Mouse (Mus musculus): ENCODE results near the gene Aspscr1. TPM values are rescaled to one million over a fixed set of nuclear protein-coding genes. Genes with fewer than 3 reads are reported as not detected.

Aspscr1 gene
- total and polyA plus RNA-seq, 3 experiments, result 35.2 to 38.6 (median 38.3) TPM

DNA sequence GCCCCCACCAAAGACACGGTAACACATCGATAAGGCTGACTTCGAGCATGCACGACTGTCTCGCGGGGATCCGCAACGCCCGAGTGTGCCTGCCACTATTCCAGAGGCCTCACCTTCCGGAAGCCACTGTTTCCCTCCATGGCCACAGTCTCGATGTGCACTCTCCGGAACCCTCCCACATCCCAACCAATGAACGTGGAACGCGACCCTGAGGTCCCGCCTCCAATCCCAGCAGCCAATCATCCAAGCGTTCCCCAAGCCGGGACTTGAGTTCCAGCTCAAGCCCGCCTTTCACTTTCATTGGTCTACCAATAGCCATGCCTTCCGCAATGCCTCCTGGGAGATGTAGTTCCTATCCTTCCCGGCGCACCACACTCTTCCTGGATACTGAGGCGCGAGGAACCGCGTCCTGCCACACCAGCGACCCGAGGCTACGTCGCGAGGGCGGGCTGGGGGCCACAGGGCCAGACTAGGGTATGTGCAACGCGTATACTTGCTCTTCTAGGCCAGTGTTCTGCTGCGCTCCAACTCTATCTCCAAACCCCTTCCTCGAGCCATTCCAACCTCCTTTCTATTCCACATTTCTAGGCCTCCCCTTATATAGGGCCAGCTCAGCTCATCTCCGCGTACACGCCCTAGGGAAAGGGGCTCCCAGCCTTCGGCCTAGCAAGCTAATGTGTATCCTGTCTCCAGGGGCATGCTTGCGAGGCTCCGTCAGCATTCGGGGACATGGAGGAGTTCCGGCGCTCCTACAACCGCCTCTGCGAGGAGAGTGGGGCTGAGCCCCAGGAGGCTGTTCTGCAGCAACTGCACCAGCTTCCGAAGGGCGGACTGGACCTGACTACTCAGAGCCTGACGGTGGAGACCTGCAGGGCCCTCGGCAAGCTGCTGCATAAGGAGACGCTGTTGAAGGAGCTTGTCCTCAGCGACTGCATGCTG lies 41.1 kb downstream of the Aspscr1 start, which contains the start of the genes Cenpx and Lrrc45:
Gene Cenpx (minus strand): TSS at position 159 of the 939 bp plus-strand sequence.
Gene Lrrc45 (plus strand): TSS at position 346 of the 939 bp plus-strand sequence.
- no peaks in the 10 kb centered on the region for H3K27me3 ChIP-seq (ENCODE audit: control insufficient read depth, insufficient read depth, low read length)
- no peaks in the 10 kb centered on the region for H3K36me3 ChIP-seq (ENCODE audit: control insufficient read depth, insufficient read depth, low read length)

DNA sequence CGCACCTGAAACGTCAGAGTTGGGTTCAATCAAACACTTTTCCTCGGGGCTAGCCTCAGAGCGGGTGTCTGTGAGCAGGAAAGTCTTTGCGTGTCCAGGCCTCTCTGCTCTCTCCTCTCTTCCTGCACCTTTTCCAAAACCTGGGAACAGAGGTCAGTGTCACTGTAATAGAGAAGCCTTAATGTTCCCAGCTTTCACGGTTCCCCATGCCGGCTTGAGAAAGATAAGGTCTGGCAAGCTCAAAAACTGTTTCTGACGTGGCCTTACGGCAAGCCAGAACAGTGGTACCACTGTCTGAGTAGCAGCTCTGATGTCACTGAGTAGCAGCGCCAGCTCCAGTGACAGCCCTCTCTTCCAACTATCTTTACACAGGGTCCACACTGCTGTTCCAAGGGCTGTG lies 41.8 kb downstream of the Aspscr1 start:
- H3K9ac ChIP-seq (ENCODE audit: low read depth, low read length), result no peak overlapping the region
- WGBS, result 39% methylated on average over 10 of the region's 10 CpGs
- TF ChIP-seq POLR2A (IDR thresholded peaks at IDR 0.05; ENCODE audit: insufficient read depth, low read depth, low read length) (no peak), EP300 (IDR thresholded peaks at IDR 0.05; ENCODE audit: insufficient read depth, low read depth, low read length) (no peak), CTCF (IDR thresholded peaks at IDR 0.05) (no peak)
- H3K79me2 ChIP-seq (replicated peaks; ENCODE audit: control insufficient read depth, insufficient read depth, low read length), result no peaks in the 10 kb centered on the region
- DNase-seq, result no peak
- no peaks in the 10 kb centered on the region for H3K36me3 ChIP-seq (ENCODE audit: control insufficient read depth, insufficient read depth, low read length)
- H3K27me3 ChIP-seq (ENCODE audit: control insufficient read depth, insufficient read depth, low read length), result no peaks in the 10 kb centered on the region
- peak overlapping the region; percentile 65 for H3K4me3 ChIP-seq
- H3K27ac ChIP-seq, result no peak overlapping the region
- intact Hi-C loops (cut with DNase I), result loop anchor here (5.0 kb wide), 1 partner anchor 132 kb away; the partner anchor contains the start of gene Arhgdia
- peaks cover 5% of the 10 kb centered on the region; the same call in 1 of the 2 replicates for H3K4me1 ChIP-seq (ENCODE audit: control insufficient read depth, insufficient read depth, low read length)

More for the DNA sequence above, 41.1 kb downstream of the Aspscr1 start, which contains the start of the genes Cenpx and Lrrc45:
- peaks cover 5% of the 10 kb centered on the region; the same call in 1 of the 2 replicates for H3K4me1 ChIP-seq (ENCODE audit: control insufficient read depth, insufficient read depth, low read length)
- H3K4me3 ChIP-seq, result peak within 1 kb of the TSS; percentile 65
- intact Hi-C loops (cut with DNase I), result loop anchor here (2.0 to 5.0 kb wide), 4 partner anchors 89 to 225 kb away; partner anchors contain the start of genes Arhgdia and Sirt7
- TF ChIP-seq POLR2A (IDR thresholded peaks at IDR 0.05; ENCODE audit: insufficient read depth, low read depth, low read length) (peak; percentile 88), EP300 (IDR thresholded peaks at IDR 0.05; ENCODE audit: insufficient read depth, low read depth, low read length) (0 out of 2 replicates have a peak, but pooled peaks have one; percentile 41), CTCF (IDR thresholded peaks at IDR 0.05) (no peak)
- no peaks in the 10 kb centered on the region for H3K79me2 ChIP-seq (replicated peaks; ENCODE audit: control insufficient read depth, insufficient read depth, low read length)
- peak within 1 kb of the TSS; percentile 76 for H3K27ac ChIP-seq
- peak within 1 kb of the TSS; percentile 58 for H3K9ac ChIP-seq (ENCODE audit: low read depth, low read length)
- WGBS, result 2% methylated on average over 53 of the region's 53 CpGs
- DNase-seq, result peak; percentile 95 to 98

DNA sequence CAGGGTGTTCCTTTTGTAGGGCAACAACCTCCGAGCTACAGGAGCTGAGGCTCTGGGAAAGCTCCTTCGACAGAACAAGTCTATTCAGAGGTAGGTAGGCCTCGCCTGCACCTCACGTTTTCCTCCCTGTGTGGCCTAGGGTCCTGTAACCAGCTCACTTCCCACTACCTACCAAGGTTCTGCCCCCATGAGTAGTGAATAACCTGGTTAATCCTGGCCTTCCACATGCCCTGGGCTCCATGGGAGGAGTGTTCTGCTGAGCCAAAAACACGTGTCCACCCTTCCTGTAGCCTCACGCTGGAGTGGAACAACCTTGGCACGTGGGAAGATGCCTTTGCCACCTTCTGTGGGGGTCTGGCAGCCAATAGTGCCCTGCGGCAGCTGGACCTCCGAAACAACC lies 42.4 kb downstream of the Aspscr1 start:
- WGBS, result 88% methylated on average over 9 of the region's 9 CpGs
- Histone ChIP-seq H3K9ac (ENCODE audit: low read depth, low read length) (no peak overlapping the region), H3K27ac (no peak overlapping the region), H3K4me3 (no peak overlapping the region), H3K79me2 (replicated peaks; ENCODE audit: control insufficient read depth, insufficient read depth, low read length) (no peaks in the 10 kb centered on the region), H3K36me3 (ENCODE audit: control insufficient read depth, insufficient read depth, low read length) (no peaks in the 10 kb centered on the region), H3K27me3 (ENCODE audit: control insufficient read depth, insufficient read depth, low read length) (no peaks in the 10 kb centered on the region), H3K4me1 (ENCODE audit: control insufficient read depth, insufficient read depth, low read length) (peaks cover 5% of the 10 kb centered on the region; the same call in 1 of the 2 replicates)
- TF ChIP-seq CTCF (IDR thresholded peaks at IDR 0.05) (no peak), EP300 (IDR thresholded peaks at IDR 0.05; ENCODE audit: insufficient read depth, low read depth, low read length) (no peak)
- intact Hi-C loops (cut with DNase I), result no loop called here
- no peak for DNase-seq

DNA sequence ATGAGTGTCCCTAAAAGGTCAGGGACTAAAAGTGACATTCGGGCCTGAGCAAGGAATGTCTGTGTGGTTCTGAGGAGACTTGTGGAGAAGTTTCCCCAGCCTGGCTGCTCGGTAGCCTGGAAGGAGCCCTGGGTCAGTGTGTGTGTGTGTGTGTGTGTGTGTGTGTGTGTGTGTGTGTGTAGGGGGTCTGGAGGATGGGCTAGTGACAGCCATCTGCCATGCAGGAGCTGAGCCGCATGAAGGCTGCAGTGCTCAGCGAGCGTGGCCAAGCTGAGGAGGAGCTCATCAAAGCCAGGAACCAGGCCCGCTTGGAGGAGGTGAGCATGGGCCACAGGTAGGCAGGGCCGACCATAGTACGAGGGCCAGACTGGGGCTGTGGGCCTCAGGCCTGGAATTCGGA lies 46.5 kb downstream of the Aspscr1 start:
- peaks cover 3% of the 10 kb centered on the region; the same call in 1 of the 2 replicates for H3K4me1 ChIP-seq (ENCODE audit: control insufficient read depth, insufficient read depth, low read length)
- H3K27ac ChIP-seq, result no peak overlapping the region
- H3K4me3 ChIP-seq, result no peak overlapping the region
- H3K9ac ChIP-seq (ENCODE audit: low read depth, low read length), result no peak overlapping the region
- no peaks in the 10 kb centered on the region for H3K79me2 ChIP-seq (replicated peaks; ENCODE audit: control insufficient read depth, insufficient read depth, low read length)
- 91% methylated on average over 9 of the region's 9 CpGs for WGBS
- H3K36me3 ChIP-seq (ENCODE audit: control insufficient read depth, insufficient read depth, low read length), result no peaks in the 10 kb centered on the region
- 0 out of 2 replicates have a peak, but pooled peaks cover 1% of the 10 kb centered on the region for H3K27me3 ChIP-seq (ENCODE audit: control insufficient read depth, insufficient read depth, low read length)
- DNase-seq, result no peak
- no peak for TF ChIP-seq EP300 (IDR thresholded peaks at IDR 0.05; ENCODE audit: insufficient read depth, low read depth, low read length)
- TF ChIP-seq POLR2A (IDR thresholded peaks at IDR 0.05; ENCODE audit: insufficient read depth, low read depth, low read length), result no peak
- TF ChIP-seq CTCF (IDR thresholded peaks at IDR 0.05), result no peak
- intact Hi-C loops (cut with DNase I), result no loop called here

DNA sequence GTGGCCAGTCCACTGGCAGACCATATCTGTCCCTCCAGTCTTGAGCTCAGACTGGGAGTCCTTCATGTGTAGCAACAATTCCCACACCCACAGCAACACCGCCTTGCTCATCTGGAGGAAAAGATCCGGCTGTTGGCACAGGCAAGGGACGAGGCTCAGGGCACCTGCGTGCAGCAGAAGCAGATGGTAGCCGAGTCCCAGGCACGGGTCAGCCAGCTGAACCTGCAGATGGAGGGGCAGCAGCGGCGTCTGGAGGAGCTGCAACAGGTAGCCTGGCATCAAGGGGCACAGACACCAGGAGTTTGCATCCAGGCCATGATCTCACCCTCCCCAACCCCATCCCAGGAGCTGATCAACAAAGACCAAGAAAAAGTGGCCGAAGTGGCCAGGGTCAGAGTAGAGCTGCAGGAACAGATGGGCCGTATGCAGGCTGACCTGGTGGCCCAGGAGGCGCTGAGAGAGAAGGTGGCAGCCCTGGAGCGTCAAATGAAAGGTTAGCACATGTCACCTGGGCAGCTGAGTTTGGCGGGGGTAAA lies 47.1 kb downstream of the Aspscr1 start:
- Histone ChIP-seq H3K9ac (ENCODE audit: low read depth, low read length) (no peak overlapping the region), H3K4me3 (no peak overlapping the region), H3K79me2 (replicated peaks; ENCODE audit: control insufficient read depth, insufficient read depth, low read length) (no peaks in the 10 kb centered on the region), H3K27me3 (ENCODE audit: control insufficient read depth, insufficient read depth, low read length) (0 out of 2 replicates have a peak, but pooled peaks cover 1% of the 10 kb centered on the region), H3K36me3 (ENCODE audit: control insufficient read depth, insufficient read depth, low read length) (no peaks in the 10 kb centered on the region), H3K27ac (no peak overlapping the region), H3K4me1 (ENCODE audit: control insufficient read depth, insufficient read depth, low read length) (peaks cover 2% of the 10 kb centered on the region; the same call in 1 of the 2 replicates)
- 92% methylated on average over 13 of the region's 13 CpGs for WGBS
- intact Hi-C loops (cut with DNase I), result loop anchor here (1.0 to 10.0 kb wide), 5 partner anchors 31 to 325 kb away; no protein-coding TSS in a partner anchor
- no peak for DNase-seq
- TF ChIP-seq POLR2A (IDR thresholded peaks at IDR 0.05; ENCODE audit: insufficient read depth, low read depth, low read length), result no peak
- TF ChIP-seq EP300 (IDR thresholded peaks at IDR 0.05; ENCODE audit: insufficient read depth, low read depth, low read length), result no peak
- no peak for TF ChIP-seq CTCF (IDR thresholded peaks at IDR 0.05)
